Mouse (Mus musculus) mature B cell (primary cell): ENCODE results near the gene Mier2.

Experiments used
- in situ Hi-C: fragments of 300-500 bp; cut with MboI; formaldehyde crosslinking; loops from 2 replicates; pipeline ENCODE4 v1.14.3; 2019

Gene Mier2

DNA sequence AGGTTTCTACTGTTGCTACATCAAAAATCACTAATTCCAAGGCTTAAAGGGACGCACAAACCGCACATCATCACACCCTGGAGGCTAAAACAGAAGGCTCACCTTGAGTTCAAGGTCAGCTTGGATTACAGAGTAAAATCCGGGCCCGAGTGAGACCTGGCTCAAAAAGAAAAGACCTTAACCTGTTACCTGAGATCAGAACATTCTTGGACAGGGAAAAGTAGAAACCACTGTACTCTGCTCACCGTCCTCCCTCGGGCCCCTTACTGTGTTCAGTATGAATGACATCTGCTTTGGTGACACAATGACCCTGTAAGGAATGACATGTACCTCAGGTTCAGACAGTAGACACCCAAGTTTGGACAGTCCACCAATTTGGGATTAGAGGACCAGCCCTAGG, 19.8 kb upstream of the Mier2 start:
- in situ Hi-C loops = no loop called here

DNA sequence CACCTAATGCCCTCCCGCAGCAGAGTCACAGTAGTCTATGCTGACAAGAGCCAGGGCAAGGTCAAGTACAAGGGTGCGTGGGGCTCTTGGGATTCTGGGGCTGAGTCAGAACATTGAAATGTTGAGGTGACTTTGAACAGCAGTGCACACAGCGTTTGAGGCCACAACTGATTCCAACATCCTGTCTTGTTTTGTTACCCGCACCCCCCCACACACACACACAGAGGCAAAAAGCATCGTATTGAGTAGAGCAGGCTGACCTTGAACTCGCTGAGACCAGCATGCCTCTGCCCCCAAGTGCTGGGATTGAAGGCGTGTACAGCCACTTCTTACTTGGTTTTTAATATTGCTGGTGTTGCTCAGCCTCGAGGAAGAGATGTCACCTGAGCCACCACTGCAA, 19.4 kb upstream of the Mier2 start:
- in situ Hi-C loops = no loop called here

DNA sequence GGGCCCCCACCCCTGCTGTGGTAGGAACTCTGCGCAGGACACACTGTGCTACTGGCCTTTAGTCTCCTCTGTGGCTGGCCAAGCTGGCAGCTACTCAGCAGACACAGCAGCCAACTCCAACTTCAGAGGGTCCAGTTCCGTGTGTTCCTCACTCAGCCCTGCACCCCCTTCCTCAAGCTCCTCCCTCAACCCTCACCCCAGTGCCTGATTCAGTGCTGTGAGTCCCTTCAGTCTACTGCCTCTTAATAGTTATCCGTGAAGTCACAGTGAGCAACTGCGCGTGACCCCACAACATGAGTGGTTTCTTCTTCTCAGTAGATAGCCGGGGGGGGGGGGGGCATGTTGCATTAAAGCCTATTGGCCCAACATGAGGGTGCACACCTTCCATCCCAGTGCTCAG, 18.6 kb upstream of the Mier2 start:
- in situ Hi-C loops = no loop called here

DNA sequence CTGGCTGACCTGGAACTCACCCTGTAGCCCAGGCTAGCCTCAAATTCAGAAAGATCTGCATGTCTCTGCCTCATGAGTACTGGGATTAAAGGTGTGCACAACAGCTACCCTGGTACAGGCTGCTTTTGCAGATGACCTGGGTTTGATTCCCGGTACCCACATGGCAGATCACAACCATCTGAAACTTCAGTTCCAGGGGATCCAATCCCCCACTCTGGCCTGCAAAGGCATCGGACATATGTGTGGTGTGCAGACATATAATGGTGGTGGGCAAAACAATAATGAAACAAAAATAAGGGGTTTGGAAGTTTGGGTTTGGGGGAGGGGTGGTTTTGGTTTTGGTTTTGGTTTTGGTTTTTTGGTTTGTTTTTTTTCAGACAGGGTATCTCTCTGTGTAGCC, 16.3 kb upstream of the Mier2 start:
- in situ Hi-C loops = no loop called here

DNA sequence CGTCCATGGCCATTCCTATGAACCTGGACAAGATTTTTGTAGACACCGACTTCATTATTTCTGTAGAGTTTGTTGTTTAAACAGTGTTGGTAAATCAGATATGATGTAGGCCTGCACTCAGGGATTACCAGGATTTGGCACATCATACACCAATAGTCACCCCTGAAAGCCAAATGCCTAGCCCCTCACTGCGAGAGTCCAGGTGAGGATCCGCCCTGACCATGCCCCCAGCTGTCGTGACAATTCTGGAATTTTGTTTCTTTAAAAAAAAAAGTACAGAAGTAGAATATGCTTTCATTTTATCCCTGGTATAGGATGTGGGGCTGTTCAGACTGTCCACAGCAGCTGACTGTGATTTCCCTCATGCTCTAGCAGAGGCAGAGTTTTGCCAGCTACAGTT, 14.9 kb upstream of the Mier2 start:
- in situ Hi-C loops = no loop called here

GRCm38 (mm10) chr10:79559716-79560115, 4.7 kb upstream of the Mier2 start:
- in situ Hi-C loops = no loop called here

DNA sequence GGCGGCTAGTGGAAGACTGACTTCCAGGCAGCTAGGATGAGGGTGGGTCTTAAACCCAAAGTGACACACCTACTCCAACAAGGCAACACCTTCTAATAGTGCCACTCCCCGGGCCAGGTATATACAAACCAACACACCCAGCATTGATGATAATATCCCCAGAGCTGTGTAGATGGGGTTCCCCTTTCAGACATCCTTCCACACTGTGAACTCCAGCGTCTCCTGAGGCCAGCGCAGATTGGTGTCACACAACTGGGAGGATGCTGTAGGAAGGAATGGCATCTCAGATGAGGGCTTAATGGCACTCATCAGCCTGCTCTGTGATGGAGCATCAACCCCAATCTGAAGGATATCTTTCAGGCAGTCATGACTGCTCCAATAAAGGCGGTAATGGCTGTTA, 2.5 kb upstream of the Mier2 start:
- in situ Hi-C loops = no loop called here

GRCm38 (mm10) chr10:79556951-79557350, 2.0 kb upstream of the Mier2 start:
- in situ Hi-C loops = no loop called here

GRCm38 (mm10) chr10:79555238-79555724, 282 bp upstream of the Mier2 start:
- in situ Hi-C loops = no loop called here

DNA sequence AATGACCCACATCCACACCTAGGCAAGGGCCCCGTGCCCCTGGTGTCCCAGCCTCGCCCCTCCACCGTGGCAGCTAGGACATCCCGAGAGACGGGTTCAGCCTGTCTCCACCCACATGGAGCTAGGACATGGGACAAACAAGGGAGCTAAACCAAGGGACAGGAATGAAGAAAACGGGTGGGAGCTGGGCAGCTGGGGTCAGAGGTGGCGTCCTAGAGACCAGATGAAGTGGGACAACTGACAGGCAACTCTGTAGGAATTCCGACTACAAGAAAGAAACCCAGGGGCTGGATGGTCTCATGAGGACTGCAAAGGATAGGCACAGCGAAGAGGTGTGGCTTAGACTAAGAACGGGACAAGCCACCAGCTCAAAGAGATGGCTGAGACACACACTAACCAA, 1.3 kb downstream of the Mier2 start:
- in situ Hi-C loops = no loop called here

DNA sequence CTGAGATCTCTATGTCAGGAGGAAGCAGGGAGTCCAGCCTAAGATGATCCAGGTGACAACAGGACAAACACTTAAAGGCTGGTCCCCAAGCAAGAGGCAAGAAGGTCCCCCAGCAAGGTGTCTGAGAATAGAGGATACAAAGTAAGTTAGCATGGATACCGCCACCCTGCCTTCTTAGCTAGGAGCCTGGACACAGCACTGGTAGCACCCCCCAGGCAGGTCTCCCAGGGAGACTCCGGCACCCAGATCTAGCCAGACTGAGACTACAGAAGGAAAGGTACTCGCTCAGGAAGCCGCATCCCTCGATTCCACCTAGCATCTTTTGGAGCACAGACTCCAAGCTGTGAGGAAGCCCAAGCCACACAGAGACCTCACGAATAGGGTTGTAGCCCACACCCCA, 1.8 kb downstream of the Mier2 start:
- in situ Hi-C loops = no loop called here

DNA sequence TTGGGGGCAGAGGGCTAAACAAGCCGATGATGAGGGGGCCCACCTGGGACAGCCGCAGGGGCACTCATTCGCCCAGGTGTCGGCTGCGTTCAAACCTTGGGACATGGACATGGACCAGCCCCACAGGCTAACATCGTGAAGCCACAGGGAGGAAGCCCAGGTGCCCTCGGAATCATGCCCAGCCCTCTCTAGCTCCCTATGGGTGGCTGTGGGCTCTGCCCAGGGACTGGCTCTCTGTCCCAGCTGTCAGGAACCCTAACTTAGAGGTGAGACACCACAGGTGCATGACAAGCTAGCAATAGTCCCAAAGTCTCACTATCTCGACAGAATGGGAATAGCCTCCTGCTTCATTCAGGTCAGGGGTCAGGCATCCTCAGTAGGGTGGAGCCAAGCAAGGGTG, 2.5 kb downstream of the Mier2 start:
- in situ Hi-C loops = no loop called here

- in situ Hi-C loops = no loop called here
These were observed 4.6 kb downstream of the Mier2 start for GRCm38 (mm10) chr10:79550366-79550765.

- in situ Hi-C loops = no loop called here
These were observed 5.9 kb downstream of the Mier2 start for GRCm38 (mm10) chr10:79548971-79549723.

DNA sequence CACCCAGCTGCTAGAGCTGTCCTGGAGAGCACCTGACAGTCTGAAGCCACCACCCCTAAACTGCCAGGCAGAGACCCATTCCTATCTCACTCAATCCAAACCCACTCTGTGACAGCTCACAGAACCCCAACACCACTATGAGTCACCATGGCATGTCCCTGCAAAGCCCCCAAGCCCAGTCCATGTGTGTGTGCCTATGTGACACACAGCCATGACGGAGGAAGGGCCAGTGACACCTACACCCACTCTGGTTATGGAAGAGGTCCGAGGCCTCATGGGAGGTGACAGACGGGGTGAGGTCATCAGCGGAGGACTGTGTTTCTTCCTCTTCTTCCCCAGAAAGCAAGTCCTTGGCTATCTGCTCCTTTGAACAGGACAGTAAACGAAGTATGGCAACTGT, 6.5 kb downstream of the Mier2 start:
- in situ Hi-C loops = no loop called here

- in situ Hi-C loops = no loop called here
These were observed 7.8 kb downstream of the Mier2 start for GRCm38 (mm10) chr10:79547148-79547675.

DNA sequence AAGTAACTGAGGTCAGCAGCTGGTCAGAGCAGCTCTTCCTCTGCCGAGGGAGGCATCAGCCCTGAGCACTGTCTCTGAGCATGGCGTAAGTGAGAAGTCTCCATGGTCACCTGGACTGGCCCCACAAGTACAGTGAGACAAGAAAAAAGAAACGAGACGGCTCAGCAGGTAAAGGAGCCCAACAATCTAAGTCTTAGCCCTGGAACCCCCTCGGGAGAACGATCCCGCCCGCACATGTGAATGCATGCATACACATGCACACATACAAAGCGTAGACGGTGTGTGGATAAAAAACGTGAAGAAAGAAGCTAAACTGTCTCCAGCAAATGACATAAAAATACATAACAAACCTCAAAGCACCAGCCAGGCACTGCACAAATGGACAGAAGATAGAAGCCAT, 8.5 kb downstream of the Mier2 start:
- in situ Hi-C loops = no loop called here

GRCm38 (mm10) chr10:79545891-79546290, 9.1 kb downstream of the Mier2 start:
- in situ Hi-C loops = no loop called here

DNA sequence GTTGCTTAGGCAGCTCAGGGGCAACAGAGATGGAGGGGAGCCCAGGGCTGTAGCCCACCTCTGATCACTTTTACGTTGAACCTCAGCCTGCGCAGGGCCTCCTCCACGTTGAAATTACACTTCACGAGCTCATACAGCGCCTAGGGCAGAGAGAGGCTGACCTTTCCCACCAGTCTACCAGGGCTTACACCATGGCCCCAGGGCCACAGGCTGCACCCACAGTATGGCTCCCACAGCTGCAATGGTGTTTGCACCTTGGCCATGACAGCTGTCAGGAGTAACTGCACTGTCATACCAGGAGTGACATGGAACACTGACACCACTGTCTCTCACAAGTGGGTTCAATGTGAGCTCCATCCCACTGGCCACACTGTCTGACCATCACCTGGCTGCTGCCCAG, 10.4 kb downstream of the Mier2 start:
- in situ Hi-C loops = no loop called here

DNA sequence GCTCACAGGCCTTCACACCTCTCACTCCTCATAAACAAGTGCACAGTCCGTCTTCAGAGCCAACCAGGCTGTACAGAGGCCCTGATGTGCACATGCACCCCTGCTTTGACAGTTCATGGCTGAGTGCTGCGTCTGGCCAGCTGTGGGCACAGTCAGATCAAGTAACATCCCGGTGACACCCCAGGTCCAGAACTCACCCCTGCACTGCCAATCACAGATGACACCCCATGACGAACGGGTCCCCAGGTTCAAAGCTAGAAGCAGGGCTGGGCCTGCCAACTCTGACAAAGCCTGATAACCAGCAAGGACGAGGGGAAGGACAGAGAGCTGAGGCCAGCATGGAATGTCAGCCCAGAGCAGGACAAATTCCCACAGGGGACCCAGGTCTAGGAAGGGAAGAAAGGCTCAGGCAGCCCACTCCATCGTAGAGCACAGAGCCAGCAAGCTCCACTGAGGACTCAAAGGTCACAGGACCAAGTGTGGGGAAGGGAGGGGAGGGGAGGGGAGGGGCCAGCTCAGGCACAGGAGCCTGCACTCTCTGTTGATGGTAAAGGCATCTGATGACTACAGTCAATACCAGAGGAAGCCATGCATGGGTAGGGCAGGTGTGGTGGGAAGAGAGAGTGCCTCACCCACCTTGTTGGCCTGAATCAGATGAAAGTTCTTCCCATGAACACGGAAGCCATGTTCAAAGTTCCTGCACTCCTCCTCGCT, 11.0 kb downstream of the Mier2 start:
- in situ Hi-C loops = no loop called here

- in situ Hi-C loops = no loop called here
These were observed 12.8 kb downstream of the Mier2 start for GRCm38 (mm10) chr10:79542171-79542570.

- in situ Hi-C loops = no loop called here
These were observed 13.5 kb downstream of the Mier2 start for GRCm38 (mm10) chr10:79541522-79541921.

- in situ Hi-C loops = no loop called here
These were observed 14.3 kb downstream of the Mier2 start for GRCm38 (mm10) chr10:79540746-79541145.
